Mouse (Mus musculus): ENCODE data around the gene Vhl. TPM values are rescaled to one million over a fixed set of nuclear protein-coding genes. Genes with fewer than 3 reads are reported as not detected.

The Vhl gene
- total RNA-seq, 2 experiments from 2014 or later: 44.3 to 44.9 TPM

- Histone ChIP-seq H3K4me3 (no peak overlapping the region), H3K27ac (peak overlapping the region; percentile 8; the same call in 1 of the 2 replicates)
- no peak for TF ChIP-seq CTCF (conservative IDR thresholded peaks at IDR 0.05)
- DNase-seq (ENCODE audit: low spot score in 2 of 2): no peak
Observed at GRCm38 (mm10) chr6:113655475-113655874, 31.7 kb downstream of the Vhl start.

- no peak for DNase-seq (ENCODE audit: low spot score in 2 of 2)
- no peak for TF ChIP-seq CTCF (conservative IDR thresholded peaks at IDR 0.05)
- Histone ChIP-seq H3K27ac (peak overlapping the region; percentile 74), H3K4me3 (no peak overlapping the region)
Observed at GRCm38 (mm10) chr6:113656847-113657246, 33.1 kb downstream of the Vhl start.

- DNase-seq (ENCODE audit: low spot score in 2 of 2): no peak
- peak overlapping the region; percentile 47; the same call in 1 of the 2 replicates for H3K27ac ChIP-seq
- no peak overlapping the region for H3K4me3 ChIP-seq
- no peak for TF ChIP-seq CTCF (conservative IDR thresholded peaks at IDR 0.05)
Observed at GRCm38 (mm10) chr6:113658226-113658625, 34.5 kb downstream of the Vhl start.

- H3K4me3 ChIP-seq: no peak overlapping the region
- no peak for DNase-seq (ENCODE audit: low spot score in 2 of 2)
- TF ChIP-seq CTCF (conservative IDR thresholded peaks at IDR 0.05): no peak
- H3K27ac ChIP-seq: peak overlapping the region; percentile 76; the same call in 1 of the 2 replicates
Observed at GRCm38 (mm10) chr6:113659648-113660491, 36.1 kb downstream of the Vhl start.

- H3K27ac ChIP-seq: peak overlapping the region; percentile 76
- DNase-seq (ENCODE audit: low spot score in 2 of 2): no peak
- TF ChIP-seq CTCF (conservative IDR thresholded peaks at IDR 0.05): no peak
- no peak overlapping the region for H3K4me3 ChIP-seq
Observed at GRCm38 (mm10) chr6:113660492-113661352, 37.0 kb downstream of the Vhl start.

GRCm38 (mm10) chr6:113661353-113662241 lies 37.8 kb downstream of the Vhl start:
- TF ChIP-seq CTCF (conservative IDR thresholded peaks at IDR 0.05): no peak
- no peak overlapping the region for H3K4me3 ChIP-seq
- DNase-seq (ENCODE audit: low spot score in 2 of 2): peak in 1 of 2 experiments; percentile 37
- peak overlapping the region; percentile 76 for H3K27ac ChIP-seq

GRCm38 (mm10) chr6:113662964-113663700 lies 39.4 kb downstream of the Vhl start:
- TF ChIP-seq CTCF (conservative IDR thresholded peaks at IDR 0.05): peak; percentile 22
- no peak for DNase-seq (ENCODE audit: low spot score in 2 of 2)
- no peak overlapping the region for H3K4me3 ChIP-seq
- peak overlapping the region; percentile 3; the same call in 1 of the 2 replicates for H3K27ac ChIP-seq

GRCm38 (mm10) chr6:113664305-113664704 lies 40.5 kb downstream of the Vhl start:
- TF ChIP-seq CTCF (conservative IDR thresholded peaks at IDR 0.05): no peak
- DNase-seq (ENCODE audit: low spot score in 2 of 2): no peak
- H3K4me3 ChIP-seq: no peak overlapping the region
- no peak overlapping the region for H3K27ac ChIP-seq

- no peak overlapping the region; the same call in 1 of the 2 replicates for H3K27ac ChIP-seq
- TF ChIP-seq CTCF (conservative IDR thresholded peaks at IDR 0.05): no peak
- H3K4me3 ChIP-seq: no peak overlapping the region
- no peak for DNase-seq (ENCODE audit: low spot score in 2 of 2)
Observed at GRCm38 (mm10) chr6:113667611-113668122, 43.9 kb downstream of the Vhl start.

GRCm38 (mm10) chr6:113668287-113669154 lies 44.8 kb downstream of the Vhl start:
- no peak for DNase-seq (ENCODE audit: low spot score in 2 of 2)
- no peak for TF ChIP-seq CTCF (conservative IDR thresholded peaks at IDR 0.05)
- H3K4me3 ChIP-seq: no peak overlapping the region
- H3K27ac ChIP-seq: peak overlapping the region; percentile 79

Measured in layer of hippocampus, adult 2 months (tissue).